Mouse (Mus musculus): ENCODE results near the gene Gm28168. TPM values are rescaled to one million over a fixed set of nuclear protein-coding genes. Genes with fewer than 3 reads are reported as not detected.
"Not testable (repeated sequence)": the region's sequence is repeated elsewhere in the genome, so short reads cannot be mapped to it uniquely, and the experiment has no call there.

The Gm28168 gene
- not detected in 2 replicates for polyA plus RNA-seq (2015; fragmentation: Nextera tagmentation; extraction: Ambion mirVana)

- 68% methylated on average over 1 of the region's 1 CpGs for WGBS
- not testable (repeated sequence) for H3K9me3 ChIP-seq; H3K4me2 ChIP-seq; H3K4me1 ChIP-seq; H3K27me3 ChIP-seq; H3K36me3 ChIP-seq; H3K9ac ChIP-seq; H3K27ac ChIP-seq; ATAC-seq (ENCODE audit: insufficient number of reproducible peaks, insufficient read depth, low FRiP score, low TSS enrichment, low read depth); H3K4me3 ChIP-seq
These were observed at the start of gene Gm28168 for GRCm38 (mm10) chr1:117927715-117928114. Gene Gm28168 (plus strand): TSS chr1:117928015.

DNA sequence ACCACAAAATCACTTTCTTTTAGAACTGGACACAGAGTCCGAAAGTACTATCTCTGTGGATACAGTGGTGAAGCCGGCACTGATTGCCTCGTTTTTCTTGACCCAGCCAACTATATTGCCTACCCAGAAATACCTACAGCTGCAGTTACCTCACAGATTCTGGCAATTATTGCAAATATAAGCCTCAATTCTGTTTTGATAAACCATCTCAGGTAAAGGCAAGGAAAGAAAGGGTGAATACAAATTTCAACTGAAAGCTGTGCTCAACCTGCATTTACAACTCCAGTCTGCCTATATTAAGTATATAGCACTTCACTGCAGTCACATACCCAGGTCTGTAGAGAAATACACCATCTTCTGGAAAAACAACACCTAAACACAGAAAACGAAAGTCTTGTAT is 37.8 kb downstream of the Gm28168 start, which contains the start of gene Gm7145:
Gene Gm7145 (plus strand): TSS at position 301 of the 400 bp plus-strand sequence.
- Histone ChIP-seq H3K9ac (no peak within 1 kb of the TSS), H3K36me3 (no peaks in the 10 kb centered on the region), H3K27ac (no peak within 1 kb of the TSS), H3K4me3 (no peak within 1 kb of the TSS), H3K27me3 (no peaks in the 10 kb centered on the region), H3K9me3 (no peaks in the 10 kb centered on the region), H3K4me1 (no peaks in the 10 kb centered on the region), H3K4me2 (no peak within 1 kb of the TSS)
- ATAC-seq (ENCODE audit: insufficient number of reproducible peaks, insufficient read depth, low FRiP score, low TSS enrichment, low read depth), result no peak
- WGBS, result 73% methylated on average over 4 of the region's 4 CpGs

Other genes with a start within 250 kb of the Gm28168 start
- gene Gm28363, start 230.9 kb upstream of the Gm28168 start, polyA plus RNA-seq (2015; fragmentation: Nextera tagmentation; extraction: Ambion mirVana), result not detected in 2 replicates
- not detected in 2 replicates for gene B020011L13Rik, start 146.9 kb upstream of the Gm28168 start, polyA plus RNA-seq (2015; fragmentation: Nextera tagmentation; extraction: Ambion mirVana)
- gene Gm28360, start 97.9 kb upstream of the Gm28168 start, polyA plus RNA-seq (2015; fragmentation: Nextera tagmentation; extraction: Ambion mirVana), result not detected in 2 replicates
- not detected in 2 replicates for gene Gm7145, start 37.9 kb downstream of the Gm28168 start, polyA plus RNA-seq (2015; fragmentation: Nextera tagmentation; extraction: Ambion mirVana)
- 0.20 and 0.22 TPM in 2 replicates for gene Gm29106, start 248.5 kb downstream of the Gm28168 start, polyA plus RNA-seq (2015; fragmentation: Nextera tagmentation; extraction: Ambion mirVana)